Mouse (Mus musculus) embryonic facial prominence, embryonic 11.5 days (tissue): ENCODE measurements at regions not wholly inside any gene's neighbourhood (a gene's known extent, or its start where the extent isn't known, plus 50 kb on each side); places are given as distances from the start of the nearest gene placed in this dataset.

Source experiments
- ATAC-seq: fragments of 200-750 bp; cut with Nextera tagmentation; replicated peaks from 2 replicates; pipeline ENCODE4 v1.8.0; 2017; ENCODE audit warnings: low read depth; ENCODE audit not compliant: insufficient number of reproducible peaks, low FRiP score, low TSS enrichment
- DNase-seq: peaks from one replicate; pipeline ENCODE4 v3.0.0-alpha.2; 2015; ENCODE audit warnings: low spot score
- H3K27ac ChIP-seq: fragments of 300-500 bp; sonication (generic); replicated peaks from 2 replicates; pipeline ENCODE4 v1.5.1; 2014; ENCODE audit warnings: mild to moderate bottlenecking, low read depth, low read length, control low read depth
- H3K27me3 ChIP-seq: fragments of 300-500 bp; sonication (generic); 2 replicates; pipeline ENCODE4 v1.6.1; 2014; ENCODE audit warnings: mild to moderate bottlenecking, low read length, moderate library complexity, mixed read lengths; ENCODE audit not compliant: control insufficient read depth, insufficient read depth
- H3K36me3 ChIP-seq: fragments of 300-500 bp; sonication (generic); replicated peaks from 2 replicates; pipeline ENCODE4 v1.6.1; 2014; ENCODE audit warnings: low read depth, mild to moderate bottlenecking, low read length, moderate library complexity, mixed read lengths; ENCODE audit not compliant: control insufficient read depth, insufficient read depth
- H3K4me1 ChIP-seq: fragments of 300-500 bp; sonication (generic); 2 replicates; pipeline ENCODE4 v1.6.1; 2014; ENCODE audit warnings: low read length, mixed read lengths; ENCODE audit not compliant: control insufficient read depth, insufficient read depth
- H3K4me2 ChIP-seq: fragments of 300-500 bp; sonication (generic); 2 replicates; pipeline ENCODE4 v1.6.1; 2014; ENCODE audit warnings: low read depth, mild to moderate bottlenecking, control low read depth, low read length, moderate library complexity
- H3K4me3 ChIP-seq: fragments of 300-500 bp; sonication (generic); 2 replicates; pipeline ENCODE4 v1.5.1; 2014; ENCODE audit warnings: low read depth, low read length, control low read depth
- H3K9ac ChIP-seq: fragments of 300-500 bp; sonication (generic); replicated peaks from 2 replicates; pipeline ENCODE4 v1.6.1; 2014; ENCODE audit warnings: mild to moderate bottlenecking, control low read depth, low read length
- H3K9me3 ChIP-seq: fragments of 300-500 bp; sonication (generic); replicated peaks from 2 replicates; pipeline ENCODE4 v1.6.1; 2016; ENCODE audit warnings: mild to moderate bottlenecking, low read length, inconsistent platforms, mixed read lengths; ENCODE audit not compliant: control insufficient read depth
- WGBS: fragments of 180-500 bp; shearing (Covaris S2); extraction: QIAGEN DNeasy Blood & Tissue Kit; methylation state at CpG from one replicate; pipeline ENCODE4 v1.1.7; 2014; 5-methylcytosine and 5-hydroxymethylcytosine counted together

DNA sequence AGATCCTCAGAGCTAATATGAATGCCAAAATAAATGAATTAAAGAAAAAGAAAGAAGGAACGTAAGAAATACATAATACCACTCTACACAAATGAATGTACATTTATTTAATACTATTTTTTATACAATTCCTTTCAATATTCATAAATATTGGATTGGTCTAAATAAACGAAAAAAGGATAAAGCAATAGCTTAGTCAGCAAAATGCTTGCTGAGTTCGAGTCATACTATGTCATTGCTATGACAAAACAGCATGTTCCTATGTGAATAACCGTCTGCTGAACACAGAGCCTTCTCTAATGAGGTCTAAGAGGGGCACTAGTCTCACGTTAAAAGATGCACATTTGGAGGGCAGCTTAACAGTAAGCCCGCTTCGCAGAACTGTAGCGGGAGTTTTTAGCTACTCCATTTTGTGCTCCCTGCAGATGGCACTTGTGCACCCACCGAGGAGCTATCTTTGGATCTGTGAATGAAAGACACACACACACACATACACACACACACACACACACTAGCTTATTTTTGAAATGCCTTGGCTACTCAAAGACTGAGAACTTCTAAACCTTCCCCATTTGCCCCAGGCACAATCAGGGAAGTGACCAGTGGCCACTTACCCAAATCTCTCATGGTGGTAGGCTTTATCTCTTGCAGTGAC is 69.1 kb upstream of the Pias1 start:
- no peaks in the 10 kb centered on the region for H3K36me3 ChIP-seq
- no peaks in the 10 kb centered on the region for H3K9me3 ChIP-seq
- no peak overlapping the region for H3K27ac ChIP-seq
- no peak overlapping the region for H3K4me3 ChIP-seq
- H3K27me3 ChIP-seq, result no peaks in the 10 kb centered on the region
- ATAC-seq (no peak), DNase-seq (no peak)
- no peak overlapping the region for H3K4me2 ChIP-seq
- no peak overlapping the region for H3K9ac ChIP-seq
- H3K4me1 ChIP-seq, result no peaks in the 10 kb centered on the region; the same call in 1 of the 2 replicates
- 82% methylated on average over 9 of the region's 9 CpGs for WGBS

DNA sequence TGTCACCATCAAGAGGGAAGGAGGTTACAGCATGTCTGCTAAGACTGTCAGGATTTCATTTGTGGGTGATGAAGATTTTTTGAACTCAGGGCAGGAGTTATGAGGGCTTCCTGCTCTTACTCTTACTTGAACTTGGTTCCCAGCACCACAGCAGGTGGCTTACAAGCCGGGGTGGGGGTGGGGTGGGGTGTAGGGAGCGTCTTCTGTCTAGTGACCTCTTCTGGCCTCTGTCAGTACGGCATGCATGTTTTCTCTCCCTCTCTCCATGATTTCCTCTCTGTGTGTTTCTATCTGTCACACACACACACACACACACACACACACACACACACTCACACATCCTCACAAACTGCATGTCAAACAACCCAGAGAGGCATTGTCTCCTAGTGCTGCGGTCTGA is 64.5 kb upstream of the Pias1 start:
- DNase-seq (no peak), ATAC-seq (no peak)
- H3K27me3 ChIP-seq, result no peaks in the 10 kb centered on the region
- no peaks in the 10 kb centered on the region for H3K4me1 ChIP-seq
- no peaks in the 10 kb centered on the region for H3K36me3 ChIP-seq
- H3K27ac ChIP-seq, result no peak overlapping the region
- no peak overlapping the region for H3K4me2 ChIP-seq
- H3K9ac ChIP-seq, result no peak overlapping the region
- H3K4me3 ChIP-seq, result no peak overlapping the region
- no peaks in the 10 kb centered on the region for H3K9me3 ChIP-seq
- 50% methylated on average over 4 of the region's 4 CpGs for WGBS

DNA sequence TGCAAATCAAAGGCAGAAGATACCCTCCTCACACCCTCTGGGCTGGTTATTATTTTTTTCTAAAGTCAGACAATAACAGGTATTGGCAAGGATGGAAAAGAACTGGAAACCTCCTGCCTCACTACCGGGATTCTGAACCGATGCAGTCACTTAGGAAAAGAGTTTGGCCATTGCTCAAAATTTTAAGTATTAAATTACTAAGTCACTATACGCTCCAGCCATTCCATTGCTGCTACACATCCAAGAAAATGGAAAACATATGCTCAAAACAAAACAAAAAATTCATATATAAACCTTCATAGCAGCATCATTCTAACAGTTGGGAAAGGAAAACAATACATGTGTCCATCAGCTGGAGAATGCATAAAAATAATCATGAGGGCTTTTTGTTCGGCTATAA is 63.9 kb upstream of the Pias1 start:
- no peaks in the 10 kb centered on the region for H3K4me1 ChIP-seq
- 61% methylated on average over 4 of the region's 4 CpGs for WGBS
- no peaks in the 10 kb centered on the region for H3K9me3 ChIP-seq
- H3K4me2 ChIP-seq, result no peak overlapping the region
- no peaks in the 10 kb centered on the region for H3K36me3 ChIP-seq
- DNase-seq (peak; percentile 20), ATAC-seq (no peak)
- no peak overlapping the region for H3K4me3 ChIP-seq
- no peaks in the 10 kb centered on the region for H3K27me3 ChIP-seq
- no peak overlapping the region for H3K9ac ChIP-seq
- H3K27ac ChIP-seq, result no peak overlapping the region

DNA sequence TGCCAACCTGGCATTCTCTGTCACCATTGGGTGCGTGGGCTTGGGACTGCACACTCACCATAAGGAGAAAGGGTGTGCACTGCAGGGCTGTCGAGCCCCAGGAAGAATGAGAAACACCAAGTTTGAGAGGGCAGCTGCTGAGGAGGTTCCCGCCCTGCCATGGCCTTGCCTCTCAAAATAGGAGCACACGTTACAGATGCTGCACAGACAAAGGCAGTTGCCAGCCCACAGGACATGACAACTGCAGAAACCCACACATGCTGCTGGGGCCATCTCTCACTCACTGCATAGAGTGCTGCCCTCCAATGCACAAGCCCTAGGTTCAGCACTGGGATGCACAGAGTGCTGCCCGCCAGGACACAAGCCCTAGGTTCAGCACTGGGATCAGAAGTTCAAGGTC is 61.6 kb upstream of the Pias1 start:
- Histone ChIP-seq H3K4me2 (no peak overlapping the region), H3K27ac (no peak overlapping the region), H3K9me3 (no peaks in the 10 kb centered on the region), H3K27me3 (no peaks in the 10 kb centered on the region), H3K9ac (no peak overlapping the region), H3K4me3 (no peak overlapping the region), H3K36me3 (no peaks in the 10 kb centered on the region), H3K4me1 (no peaks in the 10 kb centered on the region)
- WGBS, result 84% methylated on average over 5 of the region's 5 CpGs
- ATAC-seq (no peak), DNase-seq (no peak)

DNA sequence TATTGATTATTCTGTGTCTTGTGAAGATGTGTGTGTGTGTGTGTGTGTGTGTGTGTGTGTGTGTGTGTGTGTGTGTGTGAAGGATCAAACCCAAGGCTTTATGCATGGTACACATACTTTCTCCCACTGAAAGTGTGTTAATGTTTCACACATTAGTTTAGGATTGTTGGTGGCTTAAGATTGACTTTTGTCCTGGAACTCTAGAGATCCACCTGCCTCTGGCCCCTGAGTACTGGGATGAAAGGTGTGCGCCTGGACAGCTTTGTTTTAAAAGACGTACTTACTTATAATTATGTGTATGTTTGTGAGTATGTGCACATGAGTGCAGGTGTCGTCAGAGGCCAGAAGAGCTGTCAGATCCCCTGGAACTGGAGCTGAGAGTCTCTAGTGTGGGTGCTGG is 59.3 kb upstream of the Pias1 start:
- H3K27me3 ChIP-seq, result no peaks in the 10 kb centered on the region

DNA sequence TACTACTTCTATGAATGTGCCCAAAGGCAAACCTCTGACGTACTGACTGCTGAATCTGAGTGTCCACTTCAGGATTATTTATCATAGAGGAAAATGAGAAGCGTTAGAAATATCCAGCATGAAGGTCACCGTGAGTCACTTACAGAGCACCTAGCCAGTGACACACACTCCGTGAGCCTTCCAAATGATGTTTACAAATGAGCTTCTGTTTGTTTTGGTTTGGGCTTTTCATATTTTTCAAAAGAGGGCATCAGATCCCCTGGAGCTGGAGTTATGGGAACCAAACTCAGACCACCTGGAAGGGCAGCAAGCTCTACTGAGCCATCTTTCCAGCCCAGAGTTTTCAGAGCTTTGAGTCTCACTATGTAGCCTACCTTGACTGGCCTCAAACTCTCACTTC is 57.8 kb upstream of the Pias1 start:
- no peaks in the 10 kb centered on the region for H3K4me1 ChIP-seq
- no peak overlapping the region for H3K4me2 ChIP-seq
- no peak overlapping the region for H3K9ac ChIP-seq
- H3K36me3 ChIP-seq, result no peaks in the 10 kb centered on the region
- ATAC-seq (no peak), DNase-seq (no peak)
- 89% methylated on average over 4 of the region's 4 CpGs for WGBS
- no peaks in the 10 kb centered on the region for H3K9me3 ChIP-seq
- no peak overlapping the region for H3K27ac ChIP-seq
- no peaks in the 10 kb centered on the region for H3K27me3 ChIP-seq
- H3K4me3 ChIP-seq, result no peak overlapping the region

More for the DNA sequence above, 59.3 kb upstream of the Pias1 start:
- no peak overlapping the region for H3K9ac ChIP-seq
- H3K4me3 ChIP-seq, result no peak overlapping the region
- H3K9me3 ChIP-seq, result no peaks in the 10 kb centered on the region
- DNase-seq (no peak), ATAC-seq (no peak)
- H3K36me3 ChIP-seq, result no peaks in the 10 kb centered on the region
- H3K27ac ChIP-seq, result no peak overlapping the region
- H3K4me1 ChIP-seq, result no peaks in the 10 kb centered on the region
- 69% methylated on average over 3 of the region's 3 CpGs for WGBS
- no peak overlapping the region for H3K4me2 ChIP-seq

DNA sequence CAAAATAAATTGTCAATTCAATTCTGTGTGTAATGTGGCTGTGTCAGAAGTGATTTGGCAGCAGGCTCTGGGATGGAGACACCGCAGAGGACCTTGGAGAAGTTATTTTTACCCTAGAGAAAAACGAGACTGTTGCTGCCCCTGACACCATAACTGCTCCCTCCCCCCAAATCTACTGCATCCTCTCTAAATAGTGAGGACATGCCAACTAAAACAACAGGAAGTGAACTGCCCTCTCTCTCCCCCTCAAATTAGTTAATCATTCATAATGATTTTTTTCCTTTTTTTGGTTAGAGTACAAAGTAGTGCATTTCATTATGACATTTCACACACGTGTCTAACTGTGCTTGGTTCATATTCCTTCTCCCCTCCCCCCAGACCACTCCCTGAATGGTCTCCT is 55.6 kb upstream of the Pias1 start:
- no peak overlapping the region for H3K4me2 ChIP-seq
- DNase-seq (no peak), ATAC-seq (no peak)
- no peak overlapping the region for H3K27ac ChIP-seq
- H3K9ac ChIP-seq, result no peak overlapping the region
- no peaks in the 10 kb centered on the region for H3K27me3 ChIP-seq
- no peaks in the 10 kb centered on the region for H3K36me3 ChIP-seq
- WGBS, result 29% methylated on average over 3 of the region's 3 CpGs
- H3K9me3 ChIP-seq, result no peaks in the 10 kb centered on the region
- H3K4me1 ChIP-seq, result no peaks in the 10 kb centered on the region
- H3K4me3 ChIP-seq, result no peak overlapping the region

DNA sequence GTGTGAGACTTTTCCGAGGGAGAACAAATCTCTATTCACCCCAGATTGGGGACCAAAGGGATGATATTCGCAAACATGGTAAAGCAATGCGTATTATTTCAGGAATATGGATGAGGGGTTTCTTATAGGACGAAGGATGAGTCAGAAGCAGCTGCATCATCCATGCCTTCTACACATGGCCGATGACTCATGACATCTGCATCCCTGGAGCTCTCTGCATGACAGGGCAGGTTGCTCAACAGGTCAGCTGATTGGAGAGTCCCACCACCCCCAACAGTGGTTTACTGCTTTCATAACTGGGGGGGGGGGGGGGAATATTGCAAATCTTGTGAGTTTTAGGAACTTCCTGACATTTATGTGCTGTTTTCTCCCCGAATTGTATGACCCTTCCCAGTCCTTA is 50.3 kb upstream of the Pias1 start:
- Histone ChIP-seq H3K27me3 (no peaks in the 10 kb centered on the region), H3K4me1 (no peaks in the 10 kb centered on the region), H3K9ac (no peak overlapping the region), H3K27ac (no peak overlapping the region), H3K36me3 (no peaks in the 10 kb centered on the region), H3K9me3 (no peaks in the 10 kb centered on the region), H3K4me3 (no peak overlapping the region), H3K4me2 (no peak overlapping the region)
- ATAC-seq, result no peak
- WGBS, result 89% methylated on average over 6 of the region's 6 CpGs
- no peak for DNase-seq
